Mouse (Mus musculus): ENCODE measurements around the gene Wdr17. TPM values are rescaled to one million over a fixed set of nuclear protein-coding genes. Genes with fewer than 3 reads are reported as not detected.

The Wdr17 gene
- total RNA-seq, 1 experiment = 1.2 TPM

GRCm38 (mm10) chr8:54597386-54597785, 289.6 kb downstream of the Wdr17 start:
- no peaks in the 10 kb centered on the region for H3K9me3 ChIP-seq (ENCODE audit: control insufficient read depth, insufficient read depth, low read depth, low read length)
- H3K4me3 ChIP-seq (ENCODE audit: insufficient read depth in 1 of 2, low read depth in 1 of 2, low read length in 2 of 2, poor library complexity in 1 of 2, severe bottlenecking in 1 of 2) = no peak overlapping the region
- no peaks in the 10 kb centered on the region for H3K36me3 ChIP-seq (ENCODE audit: control insufficient read depth, insufficient read depth, low read length, poor library complexity, severe bottlenecking)
- no peak overlapping the region for H3K9ac ChIP-seq (ENCODE audit: insufficient read depth, low read depth, low read length, poor library complexity, severe bottlenecking)
- no peak for DNase-seq (ENCODE audit: low read depth, low spot score)
- H3K4me1 ChIP-seq (ENCODE audit: control insufficient read depth in 2 of 2, insufficient read depth in 2 of 2, low read length in 2 of 2, poor library complexity in 1 of 2) = no peaks in the 10 kb centered on the region
- no peak overlapping the region for H3K27ac ChIP-seq (ENCODE audit: insufficient read depth, low read depth, low read length, poor library complexity, severe bottlenecking)
- no peak for TF ChIP-seq ZNF384 (IDR thresholded peaks at IDR 0.05; ENCODE audit: low read depth, low read length)
- TF ChIP-seq CHD2 (IDR thresholded peaks at IDR 0.05; ENCODE audit: low read depth, low read length) = no peak
- TF ChIP-seq ZC3H11A (IDR thresholded peaks at IDR 0.05; ENCODE audit: borderline replicate concordance, low read depth, low read length) = no peak
- TF ChIP-seq MAFK (IDR thresholded peaks at IDR 0.05; ENCODE audit: insufficient read depth, low read depth, low read length) = no peak
- no peak for TF ChIP-seq HCFC1 (IDR thresholded peaks at IDR 0.05; ENCODE audit: borderline replicate concordance, insufficient read depth, low read length)
- in situ Hi-C loops (cut with MboI; ENCODE audit: low sequenced_read_pairs in 2 of 2, unreplicated experiment in 2 of 2) = no loop called here

- no peaks in the 10 kb centered on the region for H3K36me3 ChIP-seq (ENCODE audit: control insufficient read depth, insufficient read depth, low read length, poor library complexity, severe bottlenecking)
- no peaks in the 10 kb centered on the region for H3K4me1 ChIP-seq (ENCODE audit: control insufficient read depth in 2 of 2, insufficient read depth in 2 of 2, low read length in 2 of 2, poor library complexity in 1 of 2)
- H3K27ac ChIP-seq (ENCODE audit: insufficient read depth, low read depth, low read length, poor library complexity, severe bottlenecking) = no peak overlapping the region
- no peaks in the 10 kb centered on the region for H3K9me3 ChIP-seq (ENCODE audit: control insufficient read depth, insufficient read depth, low read depth, low read length)
- DNase-seq (ENCODE audit: low read depth, low spot score) = no peak
- no peak overlapping the region for H3K9ac ChIP-seq (ENCODE audit: insufficient read depth, low read depth, low read length, poor library complexity, severe bottlenecking)
- H3K4me3 ChIP-seq (ENCODE audit: insufficient read depth in 1 of 2, low read depth in 1 of 2, low read length in 2 of 2, poor library complexity in 1 of 2, severe bottlenecking in 1 of 2) = no peak overlapping the region
- in situ Hi-C loops (cut with MboI; ENCODE audit: low sequenced_read_pairs in 2 of 2, unreplicated experiment in 2 of 2) = no loop called here
- TF ChIP-seq CHD2 (IDR thresholded peaks at IDR 0.05; ENCODE audit: low read depth, low read length) (no peak), HCFC1 (IDR thresholded peaks at IDR 0.05; ENCODE audit: borderline replicate concordance, insufficient read depth, low read length) (no peak), ZNF384 (IDR thresholded peaks at IDR 0.05; ENCODE audit: low read depth, low read length) (no peak), MAFK (IDR thresholded peaks at IDR 0.05; ENCODE audit: insufficient read depth, low read depth, low read length) (no peak), ZC3H11A (IDR thresholded peaks at IDR 0.05; ENCODE audit: borderline replicate concordance, low read depth, low read length) (no peak)
These were observed 290.0 kb downstream of the Wdr17 start for GRCm38 (mm10) chr8:54596940-54597339.

- Histone ChIP-seq H3K9ac (ENCODE audit: insufficient read depth, low read depth, low read length, poor library complexity, severe bottlenecking) (no peak overlapping the region), H3K9me3 (ENCODE audit: control insufficient read depth, insufficient read depth, low read depth, low read length) (no peaks in the 10 kb centered on the region), H3K27ac (ENCODE audit: insufficient read depth, low read depth, low read length, poor library complexity, severe bottlenecking) (no peak overlapping the region), H3K4me1 (ENCODE audit: control insufficient read depth in 2 of 2, insufficient read depth in 2 of 2, low read length in 2 of 2, poor library complexity in 1 of 2) (no peaks in the 10 kb centered on the region), H3K4me3 (ENCODE audit: insufficient read depth in 1 of 2, low read depth in 1 of 2, low read length in 2 of 2, poor library complexity in 1 of 2, severe bottlenecking in 1 of 2) (no peak overlapping the region), H3K36me3 (ENCODE audit: control insufficient read depth, insufficient read depth, low read length, poor library complexity, severe bottlenecking) (no peaks in the 10 kb centered on the region)
- TF ChIP-seq ZNF384 (IDR thresholded peaks at IDR 0.05; ENCODE audit: low read depth, low read length) = no peak
- TF ChIP-seq ZC3H11A (IDR thresholded peaks at IDR 0.05; ENCODE audit: borderline replicate concordance, low read depth, low read length) = no peak
- no peak for TF ChIP-seq HCFC1 (IDR thresholded peaks at IDR 0.05; ENCODE audit: borderline replicate concordance, insufficient read depth, low read length)
- TF ChIP-seq MAFK (IDR thresholded peaks at IDR 0.05; ENCODE audit: insufficient read depth, low read depth, low read length) = no peak
- TF ChIP-seq CHD2 (IDR thresholded peaks at IDR 0.05; ENCODE audit: low read depth, low read length) = no peak
- in situ Hi-C loops (cut with MboI; ENCODE audit: low sequenced_read_pairs in 2 of 2, unreplicated experiment in 2 of 2) = no loop called here
- DNase-seq (ENCODE audit: low read depth, low spot score) = no peak
These were observed 290.9 kb downstream of the Wdr17 start for GRCm38 (mm10) chr8:54596051-54596450.

GRCm38 (mm10) chr8:54594634-54595033, 292.4 kb downstream of the Wdr17 start:
- no peak overlapping the region for H3K27ac ChIP-seq (ENCODE audit: insufficient read depth, low read depth, low read length, poor library complexity, severe bottlenecking)
- H3K36me3 ChIP-seq (ENCODE audit: control insufficient read depth, insufficient read depth, low read length, poor library complexity, severe bottlenecking) = no peaks in the 10 kb centered on the region
- no peak for DNase-seq (ENCODE audit: low read depth, low spot score)
- no peaks in the 10 kb centered on the region for H3K9me3 ChIP-seq (ENCODE audit: control insufficient read depth, insufficient read depth, low read depth, low read length)
- TF ChIP-seq MAFK (IDR thresholded peaks at IDR 0.05; ENCODE audit: insufficient read depth, low read depth, low read length) = no peak
- no peak for TF ChIP-seq ZC3H11A (IDR thresholded peaks at IDR 0.05; ENCODE audit: borderline replicate concordance, low read depth, low read length)
- TF ChIP-seq ZNF384 (IDR thresholded peaks at IDR 0.05; ENCODE audit: low read depth, low read length) = no peak
- TF ChIP-seq CHD2 (IDR thresholded peaks at IDR 0.05; ENCODE audit: low read depth, low read length) = no peak
- TF ChIP-seq HCFC1 (IDR thresholded peaks at IDR 0.05; ENCODE audit: borderline replicate concordance, insufficient read depth, low read length) = no peak
- in situ Hi-C loops (cut with MboI; ENCODE audit: low sequenced_read_pairs in 2 of 2, unreplicated experiment in 2 of 2) = no loop called here
- H3K9ac ChIP-seq (ENCODE audit: insufficient read depth, low read depth, low read length, poor library complexity, severe bottlenecking) = no peak overlapping the region
- no peaks in the 10 kb centered on the region for H3K4me1 ChIP-seq (ENCODE audit: control insufficient read depth in 2 of 2, insufficient read depth in 2 of 2, low read length in 2 of 2, poor library complexity in 1 of 2)
- no peak overlapping the region for H3K4me3 ChIP-seq (ENCODE audit: insufficient read depth in 1 of 2, low read depth in 1 of 2, low read length in 2 of 2, poor library complexity in 1 of 2, severe bottlenecking in 1 of 2)

- no peak for DNase-seq (ENCODE audit: low read depth, low spot score)
- Histone ChIP-seq H3K4me1 (ENCODE audit: control insufficient read depth in 2 of 2, insufficient read depth in 2 of 2, low read length in 2 of 2, poor library complexity in 1 of 2) (no peaks in the 10 kb centered on the region), H3K9me3 (ENCODE audit: control insufficient read depth, insufficient read depth, low read depth, low read length) (no peaks in the 10 kb centered on the region), H3K27ac (ENCODE audit: insufficient read depth, low read depth, low read length, poor library complexity, severe bottlenecking) (no peak overlapping the region), H3K4me3 (ENCODE audit: insufficient read depth in 1 of 2, low read depth in 1 of 2, low read length in 2 of 2, poor library complexity in 1 of 2, severe bottlenecking in 1 of 2) (no peak overlapping the region), H3K36me3 (ENCODE audit: control insufficient read depth, insufficient read depth, low read length, poor library complexity, severe bottlenecking) (no peaks in the 10 kb centered on the region), H3K9ac (ENCODE audit: insufficient read depth, low read depth, low read length, poor library complexity, severe bottlenecking) (no peak overlapping the region)
- TF ChIP-seq CHD2 (IDR thresholded peaks at IDR 0.05; ENCODE audit: low read depth, low read length) = no peak
- TF ChIP-seq ZC3H11A (IDR thresholded peaks at IDR 0.05; ENCODE audit: borderline replicate concordance, low read depth, low read length) = no peak
- no peak for TF ChIP-seq ZNF384 (IDR thresholded peaks at IDR 0.05; ENCODE audit: low read depth, low read length)
- no peak for TF ChIP-seq HCFC1 (IDR thresholded peaks at IDR 0.05; ENCODE audit: borderline replicate concordance, insufficient read depth, low read length)
- no peak for TF ChIP-seq MAFK (IDR thresholded peaks at IDR 0.05; ENCODE audit: insufficient read depth, low read depth, low read length)
- in situ Hi-C loops (cut with MboI; ENCODE audit: low sequenced_read_pairs in 2 of 2, unreplicated experiment in 2 of 2) = no loop called here
These were observed 304.1 kb downstream of the Wdr17 start for GRCm38 (mm10) chr8:54582886-54583285.

Data from ES-E14 (cell line).